Mouse (Mus musculus): ENCODE measurements around the gene Zfp583. TPM values are rescaled to one million over a fixed set of nuclear protein-coding genes. Genes with fewer than 3 reads are reported as not detected.

The Zfp583 gene
- total and polyA plus RNA-seq, 3 experiments: 0.38 to 3.1 (median 0.49) TPM

DNA sequence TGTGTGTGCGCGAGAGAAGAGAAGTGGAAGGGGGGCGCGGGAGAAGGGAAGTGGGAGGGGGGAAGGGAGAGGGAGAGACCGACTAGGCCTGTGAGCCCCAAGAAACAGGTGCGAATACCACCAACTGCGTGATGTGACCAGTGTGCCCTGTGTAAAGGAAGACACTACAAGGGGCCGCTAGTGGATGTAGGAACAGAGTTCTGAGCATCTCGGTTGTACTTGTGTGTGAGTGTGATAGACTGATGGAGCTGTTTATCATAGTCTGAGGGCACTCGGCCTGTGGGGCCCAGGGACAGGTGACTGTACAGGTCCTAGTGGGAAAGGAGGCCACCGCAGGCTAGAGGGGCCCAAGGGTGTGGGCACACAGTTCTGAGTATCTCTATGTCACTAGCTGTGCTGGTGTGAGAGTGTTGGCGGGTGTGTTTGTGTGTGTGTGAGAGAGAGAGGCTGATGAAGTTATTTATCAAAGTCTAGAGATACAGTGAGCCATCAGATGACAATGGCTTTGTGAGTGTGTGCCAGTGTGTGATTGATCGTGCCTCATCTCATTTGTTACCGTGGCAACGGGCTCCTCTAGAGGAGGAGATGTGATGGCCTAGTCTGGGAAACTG lies 44.1 kb downstream of the Zfp583 start:
- Histone ChIP-seq H3K4me1 (ENCODE audit: insufficient read depth, low read depth, low read length) (peaks cover 41% of the 10 kb centered on the region), H3K27me3 (ENCODE audit: insufficient read depth, low read length) (no peaks in the 10 kb centered on the region), H3K4me3 (ENCODE audit: low read depth, low read length) (peak overlapping the region; percentile 73), H3K36me3 (replicated peaks) (peaks cover 26% of the 10 kb centered on the region), H3K9me3 (replicated peaks) (no peaks in the 10 kb centered on the region)
- no peak for ATAC-seq (ENCODE audit: extremely low read depth, insufficient number of reproducible peaks, low FRiP score, poor library complexity, severe bottlenecking)
- peak; percentile 4 for DNase-seq (ENCODE audit: low spot score)
- TF ChIP-seq TAL1 (conservative IDR thresholded peaks at IDR 0.05; ENCODE audit: low read depth, low read length): no peak
- no peak for TF ChIP-seq GATA2 (IDR thresholded peaks at IDR 0.05; ENCODE audit: borderline replicate concordance, low read depth, low read length)
- TF ChIP-seq GATA1 (IDR thresholded peaks at IDR 0.05; ENCODE audit: borderline replicate concordance, low read length): no peak
- TF ChIP-seq CTCF (IDR thresholded peaks at IDR 0.05; ENCODE audit: low read depth, low read length): no peak
- TF ChIP-seq POLR2AphosphoS5 (IDR thresholded peaks at IDR 0.05; ENCODE audit: insufficient replicate concordance, low read depth, low read length): no peak

DNA sequence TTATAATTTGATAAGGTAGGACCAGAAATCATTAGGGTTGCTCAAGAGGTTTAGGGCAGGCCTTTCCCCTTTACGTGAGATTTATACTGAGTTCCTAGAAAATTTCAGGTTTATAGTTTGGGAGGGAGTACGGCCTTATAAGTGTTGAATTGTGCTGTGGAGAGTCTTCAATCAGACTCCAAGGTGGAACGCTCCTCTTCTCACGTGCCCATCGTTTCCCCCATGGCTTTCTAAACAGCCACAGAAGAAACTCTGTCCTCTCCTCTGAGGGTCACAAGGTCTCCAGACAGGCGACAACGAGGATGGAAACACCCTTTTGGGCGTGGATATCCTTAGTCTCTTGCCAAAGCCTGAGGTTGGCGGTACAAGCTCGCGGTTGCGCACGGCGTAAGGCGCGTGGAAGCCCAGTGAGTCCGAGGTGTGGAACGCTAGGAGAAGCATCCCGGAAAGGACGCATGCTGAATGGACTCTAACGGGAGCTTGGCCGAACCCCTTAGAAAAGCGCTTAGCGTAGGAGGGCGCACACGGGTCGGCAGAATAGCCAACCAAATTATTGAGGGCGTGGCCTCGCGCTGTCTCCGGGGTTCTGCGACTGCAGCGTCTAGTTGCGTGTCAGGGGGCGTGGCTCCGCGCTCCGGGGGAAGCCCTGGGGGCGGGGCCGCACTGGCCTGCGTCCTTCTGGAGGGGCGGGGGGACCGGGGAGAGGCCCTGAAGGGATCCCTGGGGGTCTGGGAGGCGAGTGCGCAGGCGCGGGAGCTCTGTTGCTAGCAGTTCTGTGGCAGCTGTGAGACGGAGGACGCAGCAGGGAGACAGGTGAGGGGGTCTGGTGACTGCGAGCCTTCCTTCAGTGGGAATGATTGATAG lies 45.0 kb downstream of the Zfp583 start, which contains the start of gene Zfp667:
Zfp667 (plus strand) TSS at position 738 of the 864 bp plus-strand sequence.
- H3K36me3 ChIP-seq (replicated peaks): peaks cover 31% of the 10 kb centered on the region
- peak; percentile 96 for DNase-seq (ENCODE audit: low spot score)
- H3K4me1 ChIP-seq (ENCODE audit: insufficient read depth, low read depth, low read length): peaks cover 41% of the 10 kb centered on the region
- peak within 1 kb of the TSS; percentile 73 for H3K4me3 ChIP-seq (ENCODE audit: low read depth, low read length)
- TF ChIP-seq CTCF (IDR thresholded peaks at IDR 0.05; ENCODE audit: low read depth, low read length) (no peak), TAL1 (conservative IDR thresholded peaks at IDR 0.05; ENCODE audit: low read depth, low read length) (no peak), GATA1 (IDR thresholded peaks at IDR 0.05; ENCODE audit: borderline replicate concordance, low read length) (no peak), GATA2 (IDR thresholded peaks at IDR 0.05; ENCODE audit: borderline replicate concordance, low read depth, low read length) (no peak), POLR2AphosphoS5 (IDR thresholded peaks at IDR 0.05; ENCODE audit: insufficient replicate concordance, low read depth, low read length) (no peak)
- H3K27me3 ChIP-seq (ENCODE audit: insufficient read depth, low read length): no peaks in the 10 kb centered on the region
- ATAC-seq (ENCODE audit: extremely low read depth, insufficient number of reproducible peaks, low FRiP score, poor library complexity, severe bottlenecking): peak; percentile 80
- H3K9me3 ChIP-seq (replicated peaks): no peaks in the 10 kb centered on the region

DNA sequence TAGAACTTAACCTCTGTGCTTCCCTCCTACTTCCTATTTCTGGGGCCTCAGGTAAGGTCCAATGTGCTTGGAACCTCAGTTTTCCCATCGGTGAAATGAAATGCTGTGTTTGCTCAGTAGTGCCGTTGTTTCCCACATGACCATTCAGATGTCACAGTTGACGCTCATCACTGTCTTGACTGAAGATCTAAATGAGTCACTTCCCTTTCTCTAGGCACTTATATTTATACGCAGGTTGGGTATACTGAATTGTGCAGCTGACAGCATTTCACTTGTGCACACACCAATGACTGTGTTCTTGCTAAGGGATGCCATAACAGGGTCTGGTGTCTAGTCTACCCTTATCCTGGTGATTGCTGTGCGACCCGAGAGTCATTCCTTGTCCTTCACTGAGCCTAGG lies 45.7 kb downstream of the Zfp583 start:
- Histone ChIP-seq H3K27me3 (ENCODE audit: insufficient read depth, low read length) (no peaks in the 10 kb centered on the region), H3K4me1 (ENCODE audit: insufficient read depth, low read depth, low read length) (peaks cover 41% of the 10 kb centered on the region), H3K4me3 (ENCODE audit: low read depth, low read length) (no peak overlapping the region; the same call in 1 of the 2 replicates), H3K9me3 (replicated peaks) (no peaks in the 10 kb centered on the region), H3K36me3 (replicated peaks) (peaks cover 33% of the 10 kb centered on the region)
- DNase-seq (ENCODE audit: low spot score) (no peak), ATAC-seq (ENCODE audit: extremely low read depth, insufficient number of reproducible peaks, low FRiP score, poor library complexity, severe bottlenecking) (0 out of 2 replicates have a peak, but pooled peaks have one; percentile 16)
- TF ChIP-seq GATA2 (IDR thresholded peaks at IDR 0.05; ENCODE audit: borderline replicate concordance, low read depth, low read length) (no peak), POLR2AphosphoS5 (IDR thresholded peaks at IDR 0.05; ENCODE audit: insufficient replicate concordance, low read depth, low read length) (no peak), CTCF (IDR thresholded peaks at IDR 0.05; ENCODE audit: low read depth, low read length) (no peak), TAL1 (conservative IDR thresholded peaks at IDR 0.05; ENCODE audit: low read depth, low read length) (no peak)

DNA sequence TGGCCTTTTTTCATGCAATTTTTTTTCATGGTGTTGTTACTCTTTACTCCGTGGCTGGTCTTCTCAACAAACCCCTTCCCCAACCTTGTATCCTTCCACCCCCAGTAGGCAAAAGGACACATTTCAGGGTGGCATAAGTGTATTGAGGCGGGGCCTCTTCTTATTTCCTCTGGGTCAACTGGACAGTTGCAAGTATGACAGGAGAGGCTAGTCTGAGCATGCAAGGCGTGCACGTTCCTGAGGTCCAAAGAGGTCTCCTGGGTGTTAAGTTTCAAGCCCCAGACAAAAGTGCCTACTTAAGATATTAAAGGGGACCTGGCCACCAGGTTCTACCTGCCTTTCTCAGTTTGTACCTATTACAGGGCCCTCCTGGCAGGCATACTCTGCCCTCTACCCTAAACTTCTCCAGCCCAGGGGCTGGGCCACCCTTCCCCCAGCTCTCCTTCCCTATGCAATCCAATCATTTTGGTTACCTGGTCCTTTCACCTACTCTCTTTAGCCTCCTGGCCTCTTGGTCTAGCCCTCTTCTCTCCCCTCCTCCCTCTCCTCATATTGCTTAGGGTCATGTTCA lies 46.6 kb downstream of the Zfp583 start:
- Histone ChIP-seq H3K27me3 (ENCODE audit: insufficient read depth, low read length) (no peaks in the 10 kb centered on the region), H3K4me3 (ENCODE audit: low read depth, low read length) (no peak overlapping the region), H3K36me3 (replicated peaks) (peaks cover 28% of the 10 kb centered on the region), H3K9me3 (replicated peaks) (no peaks in the 10 kb centered on the region), H3K4me1 (ENCODE audit: insufficient read depth, low read depth, low read length) (peaks cover 43% of the 10 kb centered on the region)
- ATAC-seq (ENCODE audit: extremely low read depth, insufficient number of reproducible peaks, low FRiP score, poor library complexity, severe bottlenecking) (no peak), DNase-seq (ENCODE audit: low spot score) (no peak)
- TF ChIP-seq CTCF (IDR thresholded peaks at IDR 0.05; ENCODE audit: low read depth, low read length) (no peak), POLR2AphosphoS5 (IDR thresholded peaks at IDR 0.05; ENCODE audit: insufficient replicate concordance, low read depth, low read length) (no peak)

DNA sequence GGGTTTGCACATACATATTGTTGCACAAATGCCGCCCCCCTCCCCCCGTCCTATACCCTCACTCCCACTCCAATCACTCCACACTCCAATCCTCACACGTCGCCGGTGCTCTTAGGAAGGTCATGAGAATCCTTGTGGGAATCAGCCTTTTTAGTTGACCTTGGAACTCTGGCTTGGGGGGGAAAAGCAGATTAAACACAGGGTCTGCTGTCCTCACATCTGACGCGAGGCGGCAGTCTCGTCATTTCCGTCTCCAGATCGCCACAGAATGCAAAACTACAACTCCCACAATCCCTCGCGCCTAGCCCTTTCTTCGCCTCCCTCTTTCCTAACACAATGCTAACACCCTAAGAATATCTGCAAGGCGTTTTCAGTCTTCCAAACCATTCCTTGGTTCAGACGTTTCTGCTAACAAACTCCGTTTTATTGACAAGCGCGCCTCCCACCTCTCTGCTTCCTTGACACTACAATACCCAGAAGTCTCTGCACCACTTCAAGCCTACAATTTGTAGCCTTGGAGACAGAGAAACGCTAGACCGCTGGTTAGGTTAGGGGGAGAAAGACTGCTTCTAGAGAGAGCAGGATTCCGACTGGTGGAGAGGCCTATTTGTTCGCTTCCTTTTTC lies 47.5 kb downstream of the Zfp583 start:
- Histone ChIP-seq H3K36me3 (replicated peaks) (peaks cover 19% of the 10 kb centered on the region), H3K27me3 (ENCODE audit: insufficient read depth, low read length) (no peaks in the 10 kb centered on the region), H3K4me1 (ENCODE audit: insufficient read depth, low read depth, low read length) (peaks cover 45% of the 10 kb centered on the region), H3K9me3 (replicated peaks) (no peaks in the 10 kb centered on the region), H3K4me3 (ENCODE audit: low read depth, low read length) (peak overlapping the region; percentile 71)
- no peak for TF ChIP-seq POLR2AphosphoS5 (IDR thresholded peaks at IDR 0.05; ENCODE audit: insufficient replicate concordance, low read depth, low read length)
- no peak for TF ChIP-seq CTCF (IDR thresholded peaks at IDR 0.05; ENCODE audit: low read depth, low read length)
- no peak for TF ChIP-seq GATA2 (IDR thresholded peaks at IDR 0.05; ENCODE audit: borderline replicate concordance, low read depth, low read length)
- TF ChIP-seq GATA1 (IDR thresholded peaks at IDR 0.05; ENCODE audit: borderline replicate concordance, low read length): no peak
- no peak for TF ChIP-seq TAL1 (conservative IDR thresholded peaks at IDR 0.05; ENCODE audit: low read depth, low read length)
- peak; percentile 63 for DNase-seq (ENCODE audit: low spot score)
- peak; percentile 55 for ATAC-seq (ENCODE audit: extremely low read depth, insufficient number of reproducible peaks, low FRiP score, poor library complexity, severe bottlenecking)

DNA sequence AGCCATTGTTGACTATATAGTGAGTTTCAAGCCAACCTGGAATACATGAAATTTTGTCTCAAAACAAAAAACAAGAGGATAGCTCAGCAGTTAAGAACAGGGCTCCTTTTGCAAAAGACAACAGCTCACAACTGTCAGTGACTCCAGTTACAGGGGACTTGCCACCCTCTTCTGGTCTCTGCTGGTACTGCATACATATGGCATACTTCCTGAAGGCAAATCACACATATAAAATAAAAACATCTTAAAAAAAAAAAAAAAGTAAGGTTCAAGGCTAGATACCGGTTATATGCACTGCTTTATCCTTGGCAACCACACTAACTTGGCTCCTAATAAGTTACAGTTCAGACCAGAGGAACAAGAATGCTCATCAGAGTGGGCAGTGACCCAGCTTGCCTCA lies 48.3 kb downstream of the Zfp583 start:
- ATAC-seq (ENCODE audit: extremely low read depth, insufficient number of reproducible peaks, low FRiP score, poor library complexity, severe bottlenecking) (no peak), DNase-seq (ENCODE audit: low spot score) (peak; percentile 16)
- Histone ChIP-seq H3K4me3 (ENCODE audit: low read depth, low read length) (peak overlapping the region; percentile 71), H3K27me3 (ENCODE audit: insufficient read depth, low read length) (no peaks in the 10 kb centered on the region), H3K4me1 (ENCODE audit: insufficient read depth, low read depth, low read length) (peaks cover 47% of the 10 kb centered on the region), H3K36me3 (replicated peaks) (peaks cover 15% of the 10 kb centered on the region), H3K9me3 (replicated peaks) (no peaks in the 10 kb centered on the region)
- TF ChIP-seq GATA2 (IDR thresholded peaks at IDR 0.05; ENCODE audit: borderline replicate concordance, low read depth, low read length) (no peak), CTCF (IDR thresholded peaks at IDR 0.05; ENCODE audit: low read depth, low read length) (peak; percentile 54)

All from G1E (cell line).